Comparison of ENCODE assay signal across 26 mouse cellular contexts in the genomic region with DNA sequence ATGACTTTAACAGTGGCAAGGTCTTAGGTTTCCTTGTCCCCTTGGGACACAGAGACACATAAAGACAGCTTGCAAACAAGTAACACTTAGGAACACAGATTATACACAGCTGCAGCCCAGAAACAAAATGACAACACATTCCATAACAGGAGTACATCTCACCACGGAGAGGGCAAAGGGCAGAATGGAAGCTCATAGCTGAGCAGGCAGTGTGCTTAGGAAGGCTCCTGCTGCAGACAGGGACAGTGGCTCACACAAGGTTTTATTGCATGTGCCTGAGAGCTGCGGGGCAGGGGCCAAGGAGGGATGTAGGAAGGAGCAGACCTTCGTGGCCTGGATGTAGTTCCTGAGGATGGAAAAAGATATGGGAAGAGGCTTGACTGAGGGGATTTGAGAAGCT.
DNase-seq lines count a peak whose midpoint lies in the region; ATAC-seq and TF ChIP-seq lines count a peak whose summit lies in the region.
"Had no signal": no experiment of that assay in that cellular context is flagged by ENCODE, and none has a peak within 500 bp of the region (broad histone marks: within the 10 kb centered on the region; RNA-seq: fewer than 3 reads in every experiment).

No protein-coding gene starts in this region.

- H3K36me3 ChIP-seq in heart, postnatal 0 days (replicated peaks; ENCODE audit: control insufficient read depth, insufficient read depth, low read length): no peaks in the 10 kb centered on the region
- H3K36me3 ChIP-seq in lung, embryonic 16.5 days (ENCODE audit: control insufficient read depth, insufficient read depth, low read length): no peaks in the 10 kb centered on the region
- no peaks in the 10 kb centered on the region for H3K36me3 ChIP-seq in midbrain, embryonic 14.5 days (ENCODE audit: control insufficient read depth, insufficient read depth, low read length)
- H3K36me3 ChIP-seq: embryonic facial prominence, embryonic 10.5 days; embryonic facial prominence, embryonic 15.5 days; forebrain, embryonic 12.5 days; hindbrain, embryonic 12.5 days; kidney, embryonic 15.5 days; limb, embryonic 12.5 days; midbrain, embryonic 15.5 days; neural tube, embryonic 15.5 days; stomach, embryonic 15.5 days had no signal

- no peak overlapping the region for H3K4me2 ChIP-seq in heart, postnatal 0 days (ENCODE audit: low read depth, low read length)
- H3K4me2 ChIP-seq in lung, embryonic 16.5 days (ENCODE audit: low read depth, low read length): no peak overlapping the region
- no peak overlapping the region for H3K4me2 ChIP-seq in midbrain, embryonic 14.5 days (ENCODE audit: low read length)
- H3K4me2 ChIP-seq: embryonic facial prominence, embryonic 15.5 days; forebrain, embryonic 12.5 days; hindbrain, embryonic 12.5 days; kidney, embryonic 15.5 days; limb, embryonic 12.5 days; midbrain, embryonic 15.5 days; neural tube, embryonic 15.5 days; stomach, embryonic 15.5 days had no signal

- no peak overlapping the region for H3K4me3 ChIP-seq in heart, postnatal 0 days (ENCODE audit: low read depth, low read length)
- no peak overlapping the region for H3K4me3 ChIP-seq in lung, embryonic 16.5 days (ENCODE audit: low read length)
- H3K4me3 ChIP-seq in midbrain, embryonic 14.5 days (replicated peaks; ENCODE audit: low read depth, low read length): no peak overlapping the region
- H3K4me3 ChIP-seq: embryonic facial prominence, embryonic 10.5 days; embryonic facial prominence, embryonic 15.5 days; forebrain, embryonic 12.5 days; hindbrain, embryonic 12.5 days; kidney, embryonic 15.5 days; limb, embryonic 12.5 days; midbrain, embryonic 15.5 days; neural tube, embryonic 15.5 days; stomach, embryonic 15.5 days had no signal

- H3K9ac ChIP-seq in heart, postnatal 0 days (replicated peaks; ENCODE audit: low read depth, low read length): no peak overlapping the region
- H3K9ac ChIP-seq in lung, embryonic 16.5 days (ENCODE audit: low read length): no peak overlapping the region
- no peak overlapping the region for H3K9ac ChIP-seq in midbrain, embryonic 14.5 days (replicated peaks; ENCODE audit: low read length)
- H3K9ac ChIP-seq: embryonic facial prominence, embryonic 15.5 days; forebrain, embryonic 12.5 days; forebrain, postnatal 0 days; hindbrain, embryonic 12.5 days; kidney, embryonic 15.5 days; limb, embryonic 12.5 days; midbrain, embryonic 15.5 days; neural tube, embryonic 15.5 days; stomach, embryonic 15.5 days had no signal

- WGBS in heart, postnatal 0 days: 40% methylated on average over 3 of the region's 3 CpGs
- WGBS in lung, embryonic 16.5 days: 50% methylated on average over 3 of the region's 3 CpGs
- 54% methylated on average over 3 of the region's 3 CpGs for WGBS in midbrain, embryonic 14.5 days

- ATAC-seq in heart, postnatal 0 days (ENCODE audit: insufficient read depth, low read depth): no peak
- peak; percentile 41; the same call in 1 of the 2 replicates for ATAC-seq in lung, embryonic 16.5 days (ENCODE audit: low read depth)
- ATAC-seq in midbrain, embryonic 14.5 days (ENCODE audit: low FRiP score, low TSS enrichment): no peak
- ATAC-seq: forebrain, postnatal 0 days; hindbrain, postnatal 0 days; midbrain, embryonic 15.5 days had no signal

- no peak overlapping the region for H3K27ac ChIP-seq in heart, postnatal 0 days (ENCODE audit: low read depth)
- no peak overlapping the region for H3K27ac ChIP-seq in lung, embryonic 16.5 days (ENCODE audit: low read length)
- no peak overlapping the region for H3K27ac ChIP-seq in midbrain, embryonic 14.5 days (replicated peaks; ENCODE audit: low read depth, low read length)
- H3K27ac ChIP-seq: embryonic facial prominence, embryonic 10.5 days; embryonic facial prominence, embryonic 15.5 days; forebrain, embryonic 12.5 days; hindbrain, embryonic 12.5 days; hindbrain, postnatal 0 days; kidney, embryonic 15.5 days; limb, embryonic 12.5 days; midbrain, embryonic 15.5 days; neural tube, embryonic 15.5 days; stomach, embryonic 15.5 days had no signal

- peak; percentile 11 for DNase-seq in heart, postnatal 0 days (ENCODE audit: low spot score)
- no peak for DNase-seq in heart, adult 18-20 months
- DNase-seq in lung, adult 18-20 months: no peak
- DNase-seq in 3T3-L1 (ENCODE audit: low read depth, low spot score): peak; percentile 36
- DNase-seq in lung, postnatal 14 days: peak; percentile 29
- DNase-seq in midbrain, embryonic 14.5 days: no peak
- no peak for DNase-seq in layer of hippocampus, postnatal 36 days
- DNase-seq: adrenal gland, adult 2 months; cerebellum, adult 8-10 months; cerebellum, postnatal 25 days; forebrain, postnatal 0 days; kidney, adult 11 months; retina, postnatal 1 day; right cerebral cortex, postnatal 14 days had no signal

- TF ChIP-seq CTCF in heart, postnatal 0 days (IDR thresholded peaks at IDR 0.05; ENCODE audit: low read depth): no peak

- H3K4me1 ChIP-seq in heart, postnatal 0 days (ENCODE audit: control insufficient read depth, insufficient read depth): peaks cover 5% of the 10 kb centered on the region; the same call in 1 of the 2 replicates
- H3K4me1 ChIP-seq in lung, embryonic 16.5 days (replicated peaks; ENCODE audit: control insufficient read depth, insufficient read depth, low read length): 0 out of 2 replicates have a peak, but pooled peaks cover 3% of the 10 kb centered on the region
- H3K4me1 ChIP-seq in midbrain, embryonic 14.5 days (ENCODE audit: control insufficient read depth, insufficient read depth, low read length): peaks cover 14% of the 10 kb centered on the region
- H3K4me1 ChIP-seq: kidney, embryonic 15.5 days; stomach, embryonic 15.5 days had no signal

- no peaks in the 10 kb centered on the region for H3K9me3 ChIP-seq in heart, postnatal 0 days (replicated peaks; ENCODE audit: control insufficient read depth, low read length)
- H3K9me3 ChIP-seq in lung, embryonic 16.5 days (ENCODE audit: control insufficient read depth, low read length): no peaks in the 10 kb centered on the region
- H3K9me3 ChIP-seq in midbrain, embryonic 14.5 days (ENCODE audit: control insufficient read depth, low read length): no peaks in the 10 kb centered on the region
- H3K9me3 ChIP-seq: embryonic facial prominence, embryonic 10.5 days; embryonic facial prominence, embryonic 15.5 days; forebrain, embryonic 12.5 days; hindbrain, embryonic 12.5 days; kidney, embryonic 15.5 days; limb, embryonic 12.5 days; midbrain, embryonic 15.5 days; neural tube, embryonic 15.5 days; stomach, embryonic 15.5 days had no signal

- TF ChIP-seq EP300 in heart, postnatal 0 days (IDR thresholded peaks at IDR 0.05; ENCODE audit: low read depth): no peak

- no peaks in the 10 kb centered on the region for H3K27me3 ChIP-seq in heart, postnatal 0 days (ENCODE audit: control insufficient read depth, insufficient read depth, low read length)
- H3K27me3 ChIP-seq in lung, embryonic 16.5 days (ENCODE audit: control insufficient read depth, insufficient read depth, low read depth, low read length): no peaks in the 10 kb centered on the region
- H3K27me3 ChIP-seq in midbrain, embryonic 14.5 days (ENCODE audit: control insufficient read depth, insufficient read depth, low read length): no peaks in the 10 kb centered on the region
- H3K27me3 ChIP-seq: CH12.LX; embryonic facial prominence, embryonic 15.5 days; forebrain, embryonic 12.5 days; hindbrain, embryonic 12.5 days; kidney, embryonic 15.5 days; limb, embryonic 12.5 days; midbrain, embryonic 15.5 days; neural tube, embryonic 15.5 days; stomach, embryonic 15.5 days had no signal

Comparison
In these comparisons a context has a peak if more than half of its experiments do, and no peak if none do; other contexts are left out.
1. DNase-seq: peak in heart, postnatal 0 days (single experiment), 3T3-L1 (single experiment) and lung, postnatal 14 days (single experiment); none in heart, adult 18-20 months (0 of 2), lung, adult 18-20 months (0 of 2), midbrain, embryonic 14.5 days (single experiment) and layer of hippocampus, postnatal 36 days (0 of 2).